In genomic region chr16:93923788-93924187, GRCm38 (mm10) we compare ENCODE assay signal across 1 mouse cellular context.
TF ChIP-seq lines count a peak whose summit lies in the region.

No protein-coding gene starts in this region.

TF ChIP-seq in CH12.LX, 34 proteins besides CTCF, POLR2A, EP300 and RAD21 (continued from another document):
- TF ChIP-seq TBP (conservative IDR thresholded peaks at IDR 0.05; ENCODE audit: low read depth, low read length) (peak; percentile 79), MAFK (IDR thresholded peaks at IDR 0.05; ENCODE audit: insufficient replicate concordance, low read length) (peak; percentile 53), MYC (IDR thresholded peaks at IDR 0.05; ENCODE audit: low read depth, low read length) (peak; percentile 10; the same call in 1 of the 2 replicates)
TF ChIP-seq in CH12.LX: peak in this region for 13.
